Mouse (Mus musculus) brain, embryonic 14.5 days (tissue): ENCODE results near the gene Tubd1.

Experiments
- CTCF ChIP-seq: fragments of 200-500 bp; IDR thresholded peaks from 2 replicates; pipeline ENCODE4 v1.5.1; 2012; ENCODE audit warnings: inconsistent platforms, mild to moderate bottlenecking, moderate library complexity, borderline replicate concordance; ENCODE audit not compliant: insufficient read depth, insufficient read length; ENCODE audit errors: extremely low read depth
- POLR2A ChIP-seq: fragments of 200-500 bp; IDR thresholded peaks from 2 replicates; pipeline ENCODE4 v1.6.1; 2012; ENCODE audit warnings: mild to moderate bottlenecking, inconsistent platforms, borderline replicate concordance; ENCODE audit not compliant: poor library complexity, insufficient read depth, insufficient read length, severe bottlenecking; ENCODE audit errors: extremely low read depth

GRCm38 (mm10) chr11:86602116-86602515 lies 57.3 kb downstream of the Tubd1 start:
- no peak for TF ChIP-seq POLR2A
- no peak for TF ChIP-seq CTCF
